Mouse (Mus musculus) A20 (cell line): ENCODE measurements around the gene Parp11.
"Not testable (repeated sequence)": the region's sequence is repeated elsewhere in the genome, so short reads cannot be mapped to it uniquely, and the experiment has no call there.

Experiments
- DNase-seq: peaks from one replicate; pipeline ENCODE4 v3.0.0-alpha.2; 2011; ENCODE audit warnings: low read depth, low spot score

Gene Parp11

DNA sequence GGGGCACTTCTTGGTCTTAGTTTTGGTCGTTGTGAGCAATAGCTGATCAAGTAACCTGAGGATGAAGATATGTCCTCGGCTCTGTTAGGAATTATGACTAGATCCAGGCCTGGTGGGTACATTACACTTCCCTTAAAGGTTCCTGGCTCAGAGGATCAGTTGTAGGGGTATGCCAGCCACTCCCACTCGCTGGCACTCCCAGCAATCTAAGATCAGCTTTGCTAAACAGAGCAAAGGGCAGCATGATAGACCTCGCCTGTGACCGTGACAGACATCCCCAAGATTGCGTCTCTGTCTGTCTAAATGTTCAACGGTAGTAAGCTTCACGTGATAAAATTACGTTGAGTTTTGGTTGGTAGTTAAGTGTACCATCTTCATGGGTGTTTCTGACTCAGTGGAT is 47.7 kb downstream of the Parp11 start:
- DNase-seq, result no peak

DNA sequence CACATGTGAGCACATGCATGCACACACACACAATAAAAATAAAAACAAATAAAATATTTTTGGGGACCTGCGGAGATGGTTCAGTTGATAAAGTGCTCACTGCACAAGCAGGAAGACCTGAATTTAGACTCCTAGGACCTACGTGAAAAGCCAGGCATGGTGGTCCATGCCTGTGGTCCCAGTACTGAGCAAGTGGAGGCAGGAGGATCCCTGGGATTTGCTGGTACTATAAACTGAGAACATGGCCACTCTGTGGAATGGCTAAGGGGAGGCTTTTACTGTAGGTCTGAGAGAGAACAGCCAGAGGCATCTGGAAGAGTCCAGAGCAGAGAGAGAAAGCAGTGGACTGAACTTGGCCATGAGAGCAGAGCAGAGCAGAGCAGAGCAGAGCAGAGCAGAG is 48.6 kb downstream of the Parp11 start:
- DNase-seq, result no peak

DNA sequence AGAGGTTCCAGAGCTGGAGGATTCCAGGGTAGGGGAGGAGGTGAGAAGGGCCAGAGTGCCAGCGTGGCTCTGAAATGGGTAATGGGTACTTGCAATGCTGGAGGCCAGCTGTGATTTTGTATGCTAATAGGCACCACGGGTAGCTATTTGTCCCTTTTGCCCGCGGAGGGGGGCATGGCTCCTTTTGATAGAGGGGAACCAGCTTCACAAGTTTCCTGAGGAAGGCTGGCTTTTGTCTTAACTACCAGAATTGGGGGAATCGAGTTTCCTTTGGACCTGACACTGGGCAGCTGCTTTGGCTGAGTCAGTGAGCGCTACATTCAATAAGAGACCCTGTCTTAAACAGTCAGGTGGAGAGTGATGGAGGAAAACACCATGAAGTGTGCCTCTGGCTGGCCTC is 49.2 kb downstream of the Parp11 start:
- DNase-seq, result no peak

DNA sequence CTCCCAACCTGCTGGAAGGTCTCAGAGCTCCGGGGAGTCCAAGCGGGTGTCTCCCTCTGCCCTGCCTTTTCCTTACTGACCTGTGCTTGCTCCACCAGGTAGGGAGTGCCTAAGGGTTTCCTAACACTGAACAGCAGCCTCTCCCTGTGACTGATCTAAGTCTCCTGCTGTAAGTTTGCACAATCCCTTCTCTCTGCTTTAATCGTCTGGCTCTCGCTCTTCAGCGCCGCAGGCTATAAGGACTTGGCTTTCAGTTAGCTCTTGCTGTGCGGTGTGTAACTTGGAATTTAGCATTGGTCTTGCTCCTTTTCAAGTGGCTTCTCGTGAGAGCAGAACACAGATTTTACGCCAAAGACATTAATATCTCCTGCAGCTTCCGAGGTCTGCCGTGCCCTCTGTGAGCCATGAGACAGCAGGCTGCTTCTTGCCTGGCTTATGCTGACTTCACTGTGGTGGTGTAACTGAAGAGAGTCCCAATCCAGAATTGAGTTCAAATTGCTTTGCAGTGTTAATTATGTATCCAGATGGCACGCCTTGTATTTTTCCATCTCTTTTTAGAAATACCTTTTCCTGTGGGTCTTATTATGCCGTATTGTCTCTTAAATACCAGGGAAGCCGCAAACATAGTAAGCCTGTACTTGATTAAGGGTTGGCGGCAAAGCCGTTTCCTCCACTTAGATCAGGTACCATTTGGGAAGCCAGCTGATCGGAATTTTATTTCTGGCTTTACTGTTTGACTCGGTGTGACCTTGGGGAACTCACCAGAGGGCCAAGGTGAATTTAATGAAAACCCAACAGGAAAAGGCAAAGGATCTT is 50.4 kb downstream of the Parp11 start:
- DNase-seq, result no peak

DNA sequence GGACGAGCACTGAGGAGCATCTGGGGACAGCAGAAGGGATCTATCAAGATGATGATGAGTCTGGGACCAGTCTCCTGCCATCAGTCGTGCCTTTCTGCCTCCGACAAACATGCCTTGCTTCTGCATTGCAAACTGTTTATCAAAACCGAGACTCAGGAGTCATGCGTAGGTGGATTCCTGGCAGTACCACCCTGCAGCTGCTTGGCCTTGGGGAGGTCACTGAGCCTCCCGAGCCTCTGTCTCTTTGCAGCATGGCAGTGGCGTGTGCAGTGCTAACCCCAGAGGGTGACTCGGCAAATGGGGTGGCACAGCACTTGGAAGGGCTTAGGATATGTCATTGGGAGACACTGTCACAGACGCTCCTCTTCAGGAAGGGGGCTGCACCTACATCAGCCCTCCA is 53.5 kb downstream of the Parp11 start:
- no peak for DNase-seq

DNA sequence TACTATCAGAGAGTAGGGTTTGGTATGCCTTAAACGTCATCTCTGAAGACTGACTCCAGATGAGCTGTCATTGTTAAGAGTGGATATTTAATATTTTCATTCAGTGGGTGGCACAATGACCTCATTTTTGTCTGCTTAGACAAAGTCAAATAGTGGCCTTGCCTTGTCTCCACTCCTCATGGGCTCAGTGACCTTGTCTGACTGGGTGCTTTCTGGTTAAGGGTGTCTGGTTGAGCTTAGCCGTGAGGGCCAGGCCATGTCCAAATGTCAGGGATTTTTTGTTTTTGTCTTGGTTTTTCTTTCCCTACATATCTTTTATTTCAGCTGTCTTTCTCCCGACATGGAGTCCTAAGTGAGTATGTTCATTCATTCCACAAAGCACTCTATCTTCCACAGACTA is 54.2 kb downstream of the Parp11 start:
- no peak for DNase-seq

DNA sequence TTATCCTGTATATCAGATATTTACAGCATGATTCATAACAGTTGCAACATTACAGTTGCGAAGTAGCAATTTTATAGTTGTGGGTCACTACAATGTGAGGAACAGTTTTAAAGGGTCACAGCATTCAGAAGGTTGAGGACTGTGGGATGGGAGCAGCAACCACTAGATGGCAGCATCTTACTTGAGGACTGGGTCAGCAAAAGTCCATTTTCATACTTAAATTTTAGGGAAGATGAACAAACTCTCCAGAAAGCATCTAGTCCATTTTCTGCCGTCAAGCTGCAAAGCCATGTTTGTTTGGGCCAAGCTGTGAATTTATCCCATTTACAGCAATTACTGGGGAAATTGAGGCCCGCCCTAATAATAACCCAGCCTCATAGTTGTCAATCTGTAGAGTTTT is 55.9 kb downstream of the Parp11 start:
- peak; percentile 48 for DNase-seq

DNA sequence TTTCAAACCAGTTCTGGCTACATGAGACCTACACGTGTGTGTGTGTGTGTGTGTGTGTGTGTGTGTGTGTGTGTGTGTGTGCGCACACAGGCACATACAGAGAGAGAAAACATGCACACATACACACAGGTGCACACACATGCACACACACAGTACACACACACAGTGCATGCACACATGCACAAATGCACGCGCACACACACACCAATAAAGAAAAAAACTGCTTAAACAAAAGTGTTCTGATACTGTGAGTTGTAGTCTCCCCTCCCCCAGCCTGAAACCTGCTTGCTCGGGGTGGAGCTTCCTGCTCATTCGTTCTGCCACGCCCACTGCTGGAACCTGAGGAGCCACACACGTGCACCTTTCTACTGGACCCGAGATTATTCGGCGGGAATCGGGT is 67.1 kb downstream of the Parp11 start:
- DNase-seq, result not testable (repeated sequence)

DNA sequence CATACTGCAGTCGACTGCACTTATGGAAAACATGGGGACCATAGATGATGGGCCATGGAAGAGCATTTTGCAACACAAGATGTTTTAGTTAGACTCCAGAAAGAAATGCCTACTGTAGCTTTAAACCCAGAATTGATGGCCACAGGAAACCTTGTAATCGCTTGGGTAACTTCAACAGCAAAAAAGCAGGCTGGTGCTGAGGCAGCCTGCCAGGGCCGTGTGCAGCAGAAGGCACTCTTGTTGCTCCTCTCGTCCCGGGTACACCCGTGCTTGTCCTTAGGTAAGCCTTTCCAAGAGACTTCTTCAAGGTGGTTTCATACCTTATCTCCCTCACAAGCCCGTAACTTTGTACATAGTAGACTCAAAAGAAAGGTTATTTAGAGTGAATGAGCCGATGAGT is 74.5 kb downstream of the Parp11 start:
- no peak for DNase-seq

DNA sequence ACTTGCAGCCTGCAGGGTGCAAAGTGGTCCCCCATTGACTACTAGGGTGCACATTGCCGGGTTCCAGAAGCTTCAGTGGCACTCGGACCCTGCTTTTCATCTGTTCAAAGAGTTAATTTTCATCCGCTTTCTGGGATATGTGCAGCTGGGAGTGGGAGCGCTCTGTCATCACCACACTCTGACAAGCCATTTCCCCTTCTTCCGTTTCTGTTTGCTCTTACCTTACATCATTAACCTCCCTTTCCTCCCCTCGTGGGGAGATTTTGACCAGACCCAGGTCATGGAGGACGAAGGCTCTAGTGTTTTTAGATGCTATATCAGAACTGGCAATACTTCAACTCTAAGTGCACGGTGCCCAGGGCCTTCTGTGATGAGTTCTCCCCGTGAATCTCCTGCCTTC is 75.7 kb downstream of the Parp11 start:
- no peak for DNase-seq

DNA sequence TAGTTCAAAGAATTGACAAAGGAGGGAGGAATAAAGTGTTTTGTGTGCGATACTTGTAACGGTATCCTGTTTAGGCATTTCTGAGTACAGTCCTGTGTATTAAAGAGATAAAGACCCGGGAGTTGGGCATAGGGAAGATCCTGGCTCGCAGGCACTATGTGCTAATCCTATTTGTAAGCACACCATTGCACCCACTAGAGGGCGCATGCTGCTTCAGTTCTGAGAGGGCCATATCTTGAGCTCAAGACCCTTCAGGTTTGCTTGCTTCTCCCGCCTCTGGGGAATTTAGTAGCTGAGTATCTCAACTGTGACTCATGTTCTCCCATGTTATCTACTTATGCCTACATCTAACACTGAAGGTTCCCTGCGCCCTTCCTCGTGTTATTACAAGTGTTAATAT is 77.8 kb downstream of the Parp11 start:
- DNase-seq, result peak; percentile 67

DNA sequence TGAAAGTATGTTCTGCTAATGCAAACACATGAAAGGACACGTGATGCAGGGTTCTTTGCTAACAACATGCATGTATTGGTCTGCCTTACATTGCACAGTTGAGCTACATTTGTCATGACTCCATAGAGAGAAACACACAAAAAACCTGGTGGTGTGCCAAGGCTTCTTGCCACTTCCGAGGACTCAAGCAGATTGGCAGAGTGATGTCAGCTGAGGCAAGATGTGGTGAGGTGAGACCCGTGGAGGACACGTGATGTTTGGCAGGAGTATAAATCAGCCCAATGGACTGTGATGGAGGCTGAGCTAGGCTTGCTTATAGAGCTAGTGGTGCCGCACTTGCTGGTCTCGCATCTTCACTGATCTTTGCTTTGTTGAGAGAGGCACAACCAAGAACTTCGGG is 82.0 kb downstream of the Parp11 start:
- DNase-seq, result no peak

DNA sequence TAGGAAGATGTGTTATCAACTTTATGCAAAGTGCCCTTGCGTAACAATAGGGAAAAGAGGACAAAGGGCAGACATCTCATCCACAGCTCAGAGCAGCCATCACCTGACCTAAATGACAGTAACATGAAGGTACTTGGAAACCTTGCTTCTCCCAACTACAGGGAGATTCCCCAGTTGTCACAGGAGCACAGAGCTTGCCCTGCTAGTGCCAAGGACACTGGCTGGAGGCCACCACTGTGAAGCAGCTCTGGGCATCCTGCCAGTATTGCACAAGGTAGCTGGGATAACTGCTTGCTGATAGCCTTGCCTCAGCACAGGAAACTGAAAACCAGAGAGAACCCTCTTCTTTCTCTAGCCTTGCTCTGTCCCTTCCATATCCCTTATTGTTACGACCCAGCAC is 82.8 kb downstream of the Parp11 start:
- DNase-seq, result no peak

DNA sequence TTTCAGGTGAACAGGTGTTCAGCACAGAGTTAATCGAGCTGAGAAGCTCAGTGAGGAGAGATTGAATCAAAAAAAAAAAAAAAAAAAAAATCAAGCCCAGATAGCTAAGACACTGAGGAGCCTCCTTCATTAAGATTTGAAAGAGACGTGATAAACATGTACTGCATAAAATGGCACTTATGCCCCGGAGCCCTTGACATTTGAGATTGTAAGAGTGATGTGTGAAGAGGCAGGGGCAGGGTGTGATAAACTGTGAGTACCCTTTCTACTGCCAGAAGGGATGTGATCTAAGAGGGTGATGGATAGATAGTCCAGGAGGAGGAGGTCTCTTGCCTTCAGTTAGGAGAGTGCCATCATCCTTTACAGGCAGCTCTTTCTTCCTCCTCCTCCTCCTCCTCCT is 83.6 kb downstream of the Parp11 start:
- no peak for DNase-seq

DNA sequence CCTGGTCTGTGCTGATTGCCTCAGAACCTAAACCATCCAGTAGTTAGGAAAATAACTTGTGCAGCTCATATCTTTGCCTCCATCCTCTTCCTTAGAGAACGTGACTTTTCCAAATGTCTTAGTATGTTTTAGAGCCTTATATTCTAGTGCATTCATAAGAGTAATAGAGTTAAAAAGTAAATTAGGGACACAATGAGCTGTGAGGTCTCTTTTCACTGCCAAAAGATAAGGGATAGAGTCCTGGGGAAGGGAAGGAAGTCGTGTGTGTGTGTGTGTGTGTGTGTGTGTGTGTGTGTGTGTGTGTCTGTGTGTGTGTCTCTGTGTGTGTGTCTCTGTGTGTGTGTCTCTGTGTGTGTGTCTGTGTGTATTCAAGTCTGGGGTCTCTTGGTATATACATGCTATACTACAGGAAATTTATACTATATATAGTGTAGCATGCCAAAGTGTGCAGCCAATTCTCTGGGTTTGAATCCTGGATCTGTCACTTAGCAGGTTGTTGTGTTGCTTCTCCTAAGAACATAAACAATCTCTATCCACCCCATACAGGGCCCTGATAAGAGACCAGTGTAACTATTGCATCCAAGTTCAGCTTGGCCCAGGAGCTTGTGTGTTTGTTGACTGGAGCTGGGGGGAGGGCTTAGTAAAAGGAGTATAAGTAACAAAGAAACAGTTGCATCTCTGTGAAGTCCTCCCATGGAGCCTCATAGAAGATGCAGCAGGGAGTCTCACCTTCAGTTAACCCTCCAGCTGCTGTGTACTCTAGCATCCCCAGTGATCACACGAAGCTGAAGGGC is 85.0 kb downstream of the Parp11 start:
- no peak for DNase-seq

DNA sequence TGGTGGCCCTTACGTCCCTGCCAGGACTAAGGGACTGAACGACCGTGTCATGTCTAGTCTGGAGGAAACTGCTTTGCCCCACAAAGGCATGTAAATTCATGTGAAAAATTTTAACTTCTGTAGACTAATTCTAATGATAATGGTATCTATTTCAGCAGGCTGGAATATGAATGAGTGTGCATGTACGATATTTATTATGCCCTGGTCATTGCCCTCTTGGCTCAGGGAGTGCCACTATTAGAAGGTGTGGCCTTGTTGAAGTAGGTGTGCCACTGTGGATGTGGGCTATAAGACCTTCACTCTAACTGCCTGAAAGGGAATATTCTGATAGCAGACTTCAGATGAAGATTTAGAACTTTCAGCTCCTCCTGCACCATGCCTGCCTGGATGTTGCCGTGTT is 85.7 kb downstream of the Parp11 start:
- DNase-seq, result no peak

DNA sequence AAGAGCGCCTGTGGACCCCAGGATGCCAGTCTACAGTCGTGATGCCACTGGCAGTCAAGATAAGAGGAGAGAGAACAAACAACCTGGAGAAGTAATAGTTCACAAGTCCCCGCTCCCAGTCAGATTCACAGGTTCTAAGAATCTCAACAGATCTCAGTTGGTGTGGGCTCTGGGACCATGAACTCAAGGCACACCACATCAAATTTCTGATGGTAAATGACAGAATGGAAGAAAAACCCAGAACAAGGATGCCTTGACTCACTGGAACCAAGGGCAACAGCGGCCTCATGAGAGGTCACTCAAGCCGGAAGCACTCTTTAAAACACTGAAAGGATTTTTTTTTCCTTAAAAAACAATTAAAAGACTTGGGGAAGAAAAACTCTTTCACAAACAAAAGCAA is 87.1 kb downstream of the Parp11 start:
- no peak for DNase-seq

DNA sequence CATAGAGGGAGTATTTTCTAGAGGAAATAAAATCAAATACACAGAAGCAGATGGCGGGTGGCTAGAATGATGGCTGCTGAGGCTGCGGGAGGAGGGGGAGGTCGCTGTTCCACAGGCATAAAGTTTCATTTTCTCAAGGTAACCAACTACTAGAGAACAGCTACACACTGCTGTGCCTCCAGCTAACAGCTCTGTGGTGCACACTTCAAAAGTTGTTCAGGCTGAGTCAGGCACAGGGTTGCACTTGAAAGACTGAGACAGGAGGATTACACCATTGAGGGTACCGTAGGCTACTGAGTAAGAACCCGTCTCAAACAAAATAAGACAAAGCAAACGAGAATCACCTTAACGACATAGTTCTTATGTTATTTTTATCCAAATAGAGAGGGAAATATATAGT is 90.4 kb downstream of the Parp11 start:
- DNase-seq, result no peak

DNA sequence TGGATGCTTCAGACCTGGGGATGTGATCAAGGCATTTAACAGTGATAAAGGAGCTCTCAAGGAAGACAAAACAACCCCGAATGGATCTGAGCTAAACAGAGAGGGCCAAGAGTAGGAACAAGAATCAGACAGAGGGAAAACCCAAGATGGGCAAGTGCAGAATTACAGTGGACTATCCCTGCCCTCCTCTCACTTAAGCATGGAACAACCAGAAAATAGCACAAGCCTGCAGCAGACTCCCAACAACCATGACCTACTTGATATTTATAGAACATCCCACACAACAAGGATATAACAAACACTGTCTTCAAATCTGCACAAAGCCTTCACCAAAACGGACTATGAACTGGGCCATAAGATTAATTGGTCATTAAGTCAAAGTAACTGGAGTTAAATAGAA is 91.5 kb downstream of the Parp11 start:
- no peak for DNase-seq

DNA sequence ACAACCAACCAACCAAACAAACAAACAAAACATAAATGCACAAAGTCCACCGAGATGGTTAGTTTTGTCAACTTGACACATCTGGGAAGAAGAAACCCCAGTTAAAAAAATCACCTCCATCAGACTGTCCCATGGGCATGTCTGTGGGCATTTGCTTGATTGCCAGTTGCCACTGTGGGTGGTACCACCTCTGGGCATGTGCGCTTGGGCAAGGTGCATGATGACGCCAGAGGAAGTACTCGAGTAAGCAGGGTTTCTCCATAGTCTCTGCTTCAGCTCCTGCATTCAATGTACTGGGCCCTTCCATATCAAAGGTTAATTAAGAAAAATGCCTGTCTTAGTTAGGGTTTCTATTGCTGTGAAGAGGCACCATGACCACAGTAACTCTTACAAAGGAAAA is 92.6 kb downstream of the Parp11 start:
- no peak for DNase-seq

DNA sequence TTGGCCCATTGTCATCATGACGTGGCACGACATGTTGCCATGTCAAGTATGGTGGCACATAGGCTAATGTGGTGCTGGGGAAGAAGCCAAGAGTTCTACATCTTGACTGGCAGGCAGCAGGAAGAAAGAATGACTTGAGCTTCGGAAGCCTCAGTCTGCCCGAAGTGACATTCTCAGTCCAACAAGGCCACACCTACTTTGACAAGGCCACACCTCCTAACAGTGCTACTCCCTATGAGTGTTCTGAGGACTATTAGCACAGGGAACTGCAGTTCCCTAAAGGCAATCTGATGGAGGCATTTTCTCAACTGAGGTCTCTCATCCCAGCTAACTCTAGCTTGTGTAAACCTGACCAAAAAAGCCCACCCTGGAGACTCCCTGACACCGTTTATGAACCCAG is 93.0 kb downstream of the Parp11 start:
- DNase-seq, result no peak

DNA sequence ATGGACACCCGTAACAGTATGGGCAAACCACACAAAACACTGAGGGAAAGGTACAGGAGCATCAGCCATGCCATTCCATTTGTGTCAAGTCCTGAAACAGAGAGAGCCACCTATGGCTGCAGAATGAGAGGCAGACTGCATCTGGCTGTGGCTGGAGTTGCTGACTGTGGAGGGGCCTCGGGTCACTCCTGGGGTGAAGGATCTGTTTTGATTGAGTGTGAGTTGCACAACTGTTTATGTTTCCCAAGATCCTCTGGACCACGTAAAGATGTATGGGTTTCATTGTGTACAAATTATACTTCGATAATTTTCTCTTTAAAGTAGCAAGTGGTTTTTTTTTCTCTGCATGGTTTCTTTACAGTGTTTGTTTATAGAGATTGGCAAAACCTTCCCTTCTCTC is 93.9 kb downstream of the Parp11 start:
- no peak for DNase-seq
